Mouse (Mus musculus) liver, embryonic 13.5 days (tissue): ENCODE results near the gene Inpp5k. TPM values are rescaled to one million over a fixed set of nuclear protein-coding genes. Genes with fewer than 3 reads are reported as not detected.
A peak's percentile ranks its signal among the peaks of the same experiment; 100 is the strongest.
"Not testable (repeated sequence)": the region's sequence is repeated elsewhere in the genome, so short reads cannot be mapped to it uniquely, and the experiment has no call there.

ENCODE experiments used
- ATAC-seq: fragments of 200-750 bp; cut with Nextera tagmentation; 2 replicates; pipeline ENCODE4 v1.8.0; 2017; ENCODE audit warnings: low read depth, mild to moderate bottlenecking, moderate number of reproducible peaks, moderate library complexity
- DNase-seq: peaks from one replicate; pipeline ENCODE4 v3.0.0; 2022
- H3K27ac ChIP-seq: fragments of 300-500 bp; sonication (generic); 2 replicates; pipeline ENCODE4 v1.5.1; 2015; ENCODE audit warnings: moderate library complexity, mild to moderate bottlenecking, inconsistent platforms
- H3K27me3 ChIP-seq: fragments of 300-500 bp; sonication (generic); 2 replicates; pipeline ENCODE4 v1.6.1; 2015; ENCODE audit warnings: mild to moderate bottlenecking, inconsistent platforms
- H3K36me3 ChIP-seq: fragments of 300-500 bp; sonication (generic); 2 replicates; pipeline ENCODE4 v1.6.1; 2015; ENCODE audit warnings: mild to moderate bottlenecking, inconsistent platforms
- H3K4me1 ChIP-seq: fragments of 300-500 bp; sonication (generic); replicated peaks from 2 replicates; pipeline ENCODE4 v1.6.1; 2015; ENCODE audit warnings: inconsistent platforms
- H3K4me2 ChIP-seq: fragments of 300-500 bp; sonication (generic); 2 replicates; pipeline ENCODE4 v1.6.1; 2015; ENCODE audit warnings: inconsistent platforms, mild to moderate bottlenecking, moderate library complexity
- H3K4me3 ChIP-seq: fragments of 300-500 bp; sonication (generic); replicated peaks from 2 replicates; pipeline ENCODE4 v1.5.1; 2015; ENCODE audit warnings: mild to moderate bottlenecking, inconsistent platforms
- H3K9ac ChIP-seq: fragments of 300-500 bp; sonication (generic); 2 replicates; pipeline ENCODE4 v1.6.1; 2015; ENCODE audit warnings: mild to moderate bottlenecking, inconsistent platforms
- H3K9me3 ChIP-seq: fragments of 300-500 bp; sonication (generic); replicated peaks from 2 replicates; pipeline ENCODE4 v1.6.1; 2016; ENCODE audit warnings: inconsistent platforms
- WGBS: fragments of 180-500 bp; shearing (Covaris S2); methylation state at CpG from one replicate; pipeline ENCODE4 v1.1.7; 2015; ENCODE audit not compliant: insufficient replicate concordance; 5-methylcytosine and 5-hydroxymethylcytosine counted together
- polyA plus RNA-seq: library from polyadenylated mRNA; unstranded; fragments of >200 nt; fragmentation: Nextera tagmentation; extraction: Ambion mirVana; gene quantifications from 2 replicates; pipeline ENCODE4 v1.2.1, GENCODE M21; 2015

Inpp5k gene
- polyA plus RNA-seq, 1 experiment from 2014 or later, result 12.9 TPM

- Histone ChIP-seq H3K9me3 (no peaks in the 10 kb centered on the region), H3K9ac (no peak overlapping the region), H3K36me3 (peaks cover 80% of the 10 kb centered on the region), H3K4me1 (peaks cover 25% of the 10 kb centered on the region), H3K27ac (peak overlapping the region; percentile 8; the same call in 1 of the 2 replicates), H3K4me2 (no peak overlapping the region), H3K4me3 (no peak overlapping the region), H3K27me3 (no peaks in the 10 kb centered on the region)
- ATAC-seq (no peak), DNase-seq (no peak)
- 35% methylated on average over 2 of the region's 2 CpGs for WGBS
Measured at GRCm38 (mm10) chr11:75687343-75687993, 56.7 kb downstream of the Inpp5k start.

DNA sequence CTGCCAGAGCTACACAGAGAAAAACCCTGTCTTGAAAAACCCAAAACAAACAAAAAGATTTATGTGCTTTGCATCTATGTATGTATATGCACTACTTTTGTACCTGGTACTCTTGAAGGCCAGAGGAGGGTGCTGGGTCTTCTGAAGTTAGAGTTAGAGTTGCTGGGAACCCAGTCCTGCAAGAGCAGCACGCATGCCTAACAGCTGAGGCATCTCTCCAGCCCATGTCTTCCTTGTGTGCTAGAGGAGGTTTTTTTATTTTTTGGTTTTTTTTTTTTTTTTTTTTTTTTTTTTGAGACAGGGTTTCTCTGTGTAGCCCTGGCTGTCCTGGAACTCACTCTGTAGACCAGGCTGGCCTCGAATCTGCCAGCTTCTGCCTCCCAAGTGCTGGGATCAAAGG is 57.3 kb downstream of the Inpp5k start:
- no peak for DNase-seq
- 78% methylated on average over 2 of the region's 2 CpGs for WGBS
- H3K36me3 ChIP-seq, result peaks cover 79% of the 10 kb centered on the region
- no peak for ATAC-seq
- H3K4me3 ChIP-seq, result no peak overlapping the region
- H3K9ac ChIP-seq, result no peak overlapping the region
- H3K9me3 ChIP-seq, result no peaks in the 10 kb centered on the region
- peaks cover 23% of the 10 kb centered on the region for H3K4me1 ChIP-seq
- no peaks in the 10 kb centered on the region for H3K27me3 ChIP-seq
- H3K27ac ChIP-seq, result peak overlapping the region; percentile 8; the same call in 1 of the 2 replicates
- H3K4me2 ChIP-seq, result no peak overlapping the region

DNA sequence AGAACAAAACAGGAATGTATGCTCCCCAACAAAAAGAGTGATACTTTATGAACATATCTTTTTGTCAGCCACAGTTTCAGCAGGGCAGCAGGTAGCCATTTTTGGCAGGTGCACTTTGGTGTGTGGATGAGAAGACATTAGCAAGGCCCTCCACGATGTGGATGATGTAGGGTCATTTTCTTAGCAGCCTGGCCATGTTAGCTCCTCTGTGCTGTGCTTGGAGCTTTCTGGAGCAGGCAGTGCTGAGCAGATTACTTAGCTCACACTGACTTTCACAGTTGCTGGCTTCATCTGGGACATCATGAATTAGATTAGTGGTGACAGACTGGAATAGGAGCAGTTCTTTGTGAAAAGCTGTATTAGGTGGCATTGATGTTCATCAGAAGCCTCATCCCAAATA is 59.2 kb downstream of the Inpp5k start:
- Histone ChIP-seq H3K9me3 (no peaks in the 10 kb centered on the region), H3K4me2 (no peak overlapping the region), H3K27me3 (no peaks in the 10 kb centered on the region), H3K9ac (no peak overlapping the region), H3K27ac (no peak overlapping the region), H3K36me3 (peaks cover 79% of the 10 kb centered on the region), H3K4me3 (no peak overlapping the region), H3K4me1 (peaks cover 19% of the 10 kb centered on the region)
- ATAC-seq (no peak), DNase-seq (no peak)
- WGBS, result 76% methylated on average over 1 of the region's 1 CpGs

GRCm38 (mm10) chr11:75691047-75691446 is 60.3 kb downstream of the Inpp5k start:
- H3K4me2 ChIP-seq, result no peak overlapping the region

DNA sequence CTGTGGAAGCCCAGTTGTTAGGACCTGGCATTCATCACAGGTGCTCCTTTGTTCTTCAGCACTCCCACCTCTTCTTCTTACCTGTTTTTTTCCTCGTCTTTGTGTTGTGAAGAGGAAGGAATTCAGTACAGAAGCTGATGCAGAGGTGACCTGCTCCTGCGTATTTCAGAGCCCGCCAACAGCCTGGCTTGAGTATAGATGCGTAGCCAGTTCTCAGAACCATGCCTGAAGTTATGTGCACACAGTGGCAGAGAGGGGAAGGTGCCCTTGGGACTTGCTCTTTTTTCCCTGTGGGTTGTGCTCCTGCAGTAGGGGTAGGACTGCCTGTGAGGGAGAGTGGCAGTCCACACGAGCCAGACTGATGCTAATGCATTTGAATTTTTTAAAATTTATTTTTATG is 62.8 kb downstream of the Inpp5k start:
- no peak overlapping the region for H3K9ac ChIP-seq
- H3K4me3 ChIP-seq, result no peak overlapping the region
- peaks cover 88% of the 10 kb centered on the region for H3K36me3 ChIP-seq
- H3K9me3 ChIP-seq, result no peaks in the 10 kb centered on the region
- H3K4me2 ChIP-seq, result no peak overlapping the region
- DNase-seq, result no peak
- ATAC-seq, result no peak
- H3K27me3 ChIP-seq, result no peaks in the 10 kb centered on the region
- H3K27ac ChIP-seq, result no peak overlapping the region
- 87% methylated on average over 5 of the region's 5 CpGs for WGBS
- no peaks in the 10 kb centered on the region; the same call in 1 of the 2 replicates for H3K4me1 ChIP-seq

More at GRCm38 (mm10) chr11:75691047-75691446, 60.3 kb downstream of the Inpp5k start:
- Histone ChIP-seq H3K9ac (no peak overlapping the region), H3K9me3 (no peaks in the 10 kb centered on the region), H3K4me1 (peaks cover 11% of the 10 kb centered on the region), H3K27ac (no peak overlapping the region), H3K27me3 (no peaks in the 10 kb centered on the region), H3K36me3 (peaks cover 75% of the 10 kb centered on the region), H3K4me3 (no peak overlapping the region)
- DNase-seq, result no peak
- ATAC-seq, result no peak

- H3K27me3 ChIP-seq, H3K4me1 ChIP-seq, H3K4me2 ChIP-seq, DNase-seq, H3K4me3 ChIP-seq, H3K9ac ChIP-seq, ATAC-seq, H3K27ac ChIP-seq, H3K9me3 ChIP-seq: not testable (repeated sequence)
- WGBS, result 94% methylated on average over 3 of the region's 3 CpGs
- peaks cover 87% of the 10 kb centered on the region for H3K36me3 ChIP-seq
Measured at GRCm38 (mm10) chr11:75697464-75697863, 66.7 kb downstream of the Inpp5k start.

Other genes with a start within 250 kb of the Inpp5k start
- 179 and 181 TPM in 2 replicates for gene Serpinf1, start 208.3 kb upstream of the Inpp5k start, polyA plus RNA-seq
- gene Serpinf2, start 191.4 kb upstream of the Inpp5k start, polyA plus RNA-seq, result 372 and 430 TPM in 2 replicates
- 18.5 and 21.3 TPM in 2 replicates for gene Wdr81, start 176.3 kb upstream of the Inpp5k start, polyA plus RNA-seq
- gene Tlcd2, start 169.3 kb upstream of the Inpp5k start, polyA plus RNA-seq, result 18.7 and 18.8 TPM in 2 replicates
- 28.2 and 31.5 TPM in 2 replicates for gene Prpf8, start 144.2 kb upstream of the Inpp5k start, polyA plus RNA-seq
- 1.4 and 1.6 TPM in 2 replicates for gene Rilp, start 120.9 kb upstream of the Inpp5k start, polyA plus RNA-seq
- 2.6 and 3.0 TPM in 2 replicates for gene Scarf1, start 117.4 kb upstream of the Inpp5k start, polyA plus RNA-seq
- gene Slc43a2, start 99.3 kb upstream of the Inpp5k start, polyA plus RNA-seq, result 3.7 and 5.9 TPM in 2 replicates
- gene Pitpna, start 42.9 kb upstream of the Inpp5k start, polyA plus RNA-seq, result 33.2 and 38.3 TPM in 2 replicates
- gene Myo1c, start 19.5 kb downstream of the Inpp5k start, polyA plus RNA-seq, result 18.3 and 23.0 TPM in 2 replicates
- gene Crk, start 48.3 kb downstream of the Inpp5k start, polyA plus RNA-seq, result 37.1 and 41.6 TPM in 2 replicates
- 325 and 423 TPM in 2 replicates for gene Ywhae, start 101.9 kb downstream of the Inpp5k start, polyA plus RNA-seq
- gene Doc2b, start 165.1 kb downstream of the Inpp5k start, polyA plus RNA-seq, result 0.05 and 0.06 TPM in 2 replicates